Mouse (Mus musculus): ENCODE measurements around the gene Fbxl17. TPM values are rescaled to one million over a fixed set of nuclear protein-coding genes. Genes with fewer than 3 reads are reported as not detected.
A peak's percentile ranks its signal among the peaks of the same experiment; 100 is the strongest.

Fbxl17 gene
- total RNA-seq, 2 experiments from 2014 or later, result 59.0 to 66.2 TPM

DNA sequence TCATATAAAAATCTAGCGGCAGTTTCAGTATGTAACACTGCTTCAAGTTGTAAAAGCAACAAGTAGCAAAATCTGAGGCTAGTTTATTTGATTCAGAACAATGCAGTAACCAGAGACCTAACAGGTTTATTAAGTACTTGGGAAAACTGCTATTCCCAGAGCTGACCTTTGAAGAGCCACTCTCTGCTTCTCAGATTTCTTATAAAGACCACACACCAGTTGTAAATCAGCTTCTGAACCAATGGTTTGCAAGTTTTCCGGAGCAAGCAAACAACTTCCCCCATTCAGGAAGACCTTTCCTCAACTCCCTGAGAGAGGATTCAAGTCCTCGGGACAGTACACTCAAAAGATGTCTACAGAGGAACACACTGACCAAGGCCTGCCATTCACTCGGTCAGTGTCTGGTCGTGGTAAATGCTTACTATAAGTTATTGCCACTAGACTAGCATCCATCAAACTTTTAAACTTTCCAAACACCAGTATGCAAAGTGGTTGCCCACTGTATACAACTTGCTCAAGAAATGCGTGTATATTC lies 1.6 kb downstream of the Fbxl17 start:
- H3K27ac ChIP-seq, result peak overlapping the region; percentile 63
- intact Hi-C loops (cut with DNase I), result loop anchor here (5.0 kb wide), 1 partner anchor 829 kb away; no protein-coding TSS in a partner anchor
- TF ChIP-seq CTCF (IDR thresholded peaks at IDR 0.05), result no peak
- DNase-seq (ENCODE audit: extremely low spot score in 1 of 2, low spot score in 2 of 2), result no peak
- H3K4me3 ChIP-seq, result peak overlapping the region; percentile 68

DNA sequence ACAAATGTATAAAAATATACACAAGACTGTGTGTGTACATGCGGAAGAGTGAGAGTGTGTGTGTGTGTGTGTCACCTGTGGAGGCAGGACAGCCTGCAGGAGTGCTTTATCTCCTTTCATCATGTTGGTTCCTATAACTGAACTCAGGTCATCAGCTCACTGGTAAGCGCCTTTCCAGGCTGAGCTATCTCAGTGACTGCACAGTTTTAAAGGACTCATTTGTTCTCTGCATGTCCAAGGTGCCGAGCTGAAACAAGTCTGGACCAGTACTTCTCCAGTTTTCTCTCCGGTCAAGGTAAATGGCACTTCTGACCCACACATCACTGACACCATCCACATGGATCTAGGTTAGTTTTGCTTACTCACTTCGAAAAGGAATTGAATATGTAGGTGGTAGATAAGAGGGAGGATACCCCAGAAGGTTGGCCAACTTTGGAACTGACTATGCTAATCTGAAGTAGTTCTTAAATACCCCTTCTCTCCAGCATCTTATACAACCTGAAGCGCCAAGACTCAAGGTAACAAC lies 2.5 kb downstream of the Fbxl17 start:
- no peak for TF ChIP-seq CTCF (IDR thresholded peaks at IDR 0.05)
- Histone ChIP-seq H3K27ac (no peak overlapping the region), H3K4me3 (no peak overlapping the region)
- intact Hi-C loops (cut with DNase I), result loop anchor here (5.0 kb wide), 1 partner anchor 830 kb away; no protein-coding TSS in a partner anchor
- no peak for DNase-seq (ENCODE audit: extremely low spot score in 1 of 2, low spot score in 2 of 2)

DNA sequence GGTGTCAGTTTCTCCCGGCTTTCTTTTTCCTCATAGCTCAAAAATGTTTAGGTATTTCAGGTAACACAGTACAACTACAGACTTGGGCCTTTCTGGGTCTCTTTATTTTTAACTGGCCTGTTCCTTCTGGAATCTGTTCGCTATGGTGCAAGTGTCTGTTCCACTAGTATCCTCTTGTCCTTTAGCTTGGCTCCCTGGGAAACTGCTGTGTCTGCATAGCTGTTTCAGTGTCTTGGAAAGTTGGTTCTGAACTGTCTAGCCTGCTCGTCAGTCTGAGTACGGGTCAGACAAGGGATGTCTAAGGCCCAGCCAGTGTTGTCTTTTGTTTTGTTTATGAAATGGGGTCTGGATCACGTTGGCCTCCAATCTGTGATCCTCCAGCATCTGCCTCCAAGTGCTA lies 3.7 kb downstream of the Fbxl17 start:
- TF ChIP-seq CTCF (IDR thresholded peaks at IDR 0.05), result no peak
- DNase-seq (ENCODE audit: extremely low spot score in 1 of 2, low spot score in 2 of 2), result no peak
- no peak overlapping the region for H3K4me3 ChIP-seq
- intact Hi-C loops (cut with DNase I), result loop anchor here (5.0 kb wide), 1 partner anchor 831 kb away; no protein-coding TSS in a partner anchor
- no peak overlapping the region for H3K27ac ChIP-seq

DNA sequence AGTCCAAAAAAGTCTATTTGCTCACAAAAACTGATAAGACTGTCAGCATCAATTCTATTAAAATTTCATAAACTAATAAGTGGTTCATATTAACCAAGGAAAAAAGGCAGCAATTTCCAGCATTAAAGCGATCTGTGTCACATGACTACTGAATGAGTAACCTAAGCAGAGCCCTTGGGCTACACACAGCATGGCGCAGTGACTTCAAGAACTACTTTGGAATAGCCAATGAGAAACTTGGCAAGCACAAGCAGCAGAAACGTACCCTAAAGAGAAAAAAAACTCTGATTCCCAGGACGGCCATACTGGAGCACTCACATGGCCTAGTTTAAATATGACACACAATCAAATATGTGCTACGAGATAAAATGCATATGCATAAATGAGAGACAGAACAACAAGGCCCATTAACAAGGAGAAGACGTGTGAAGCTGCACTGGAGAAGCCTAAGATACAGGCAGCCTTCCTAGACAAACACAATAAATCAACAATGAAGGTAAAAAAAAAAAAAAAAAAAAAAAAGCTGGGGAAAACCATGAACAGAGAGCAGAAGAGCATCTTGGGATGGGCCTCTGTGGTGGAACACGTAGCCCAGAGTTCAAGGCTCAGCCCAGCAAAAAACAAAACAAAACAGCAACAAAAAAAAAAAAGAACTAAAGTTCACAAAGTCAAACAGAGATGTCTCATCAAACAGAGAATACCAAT lies 5.8 kb downstream of the Fbxl17 start:
- Histone ChIP-seq H3K27ac (no peak overlapping the region), H3K4me3 (no peak overlapping the region)
- TF ChIP-seq CTCF (IDR thresholded peaks at IDR 0.05), result no peak
- intact Hi-C loops (cut with DNase I), result loop anchor here (2.0 kb wide), 1 partner anchor 59 kb away; no protein-coding TSS in a partner anchor
- no peak for DNase-seq (ENCODE audit: extremely low spot score in 1 of 2, low spot score in 2 of 2)

DNA sequence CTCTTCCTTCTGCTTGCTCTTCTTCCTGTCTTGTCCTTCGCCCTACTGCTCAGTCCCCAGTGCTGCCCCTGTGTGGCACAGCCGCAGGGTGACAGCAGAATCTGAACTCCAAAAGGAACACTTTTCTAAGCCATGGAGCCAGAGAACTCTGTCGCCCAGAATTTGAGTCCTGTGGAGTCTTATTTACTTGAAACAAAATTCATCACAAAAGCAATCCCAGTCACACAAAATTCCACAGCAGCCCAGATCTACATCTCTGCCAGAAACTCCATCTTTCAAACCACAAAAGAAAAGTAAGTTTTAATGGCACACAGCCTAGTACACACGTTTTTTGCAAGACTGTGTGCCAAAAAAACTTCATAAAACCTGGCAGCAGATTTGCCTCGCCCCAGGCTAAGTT lies 6.5 kb downstream of the Fbxl17 start:
- intact Hi-C loops (cut with DNase I), result no loop called here
- Histone ChIP-seq H3K27ac (no peak overlapping the region; the same call in 1 of the 2 replicates), H3K4me3 (no peak overlapping the region; the same call in 1 of the 2 replicates)
- DNase-seq (ENCODE audit: extremely low spot score in 1 of 2, low spot score in 2 of 2), result no peak
- TF ChIP-seq CTCF (IDR thresholded peaks at IDR 0.05), result peak; percentile 61

DNA sequence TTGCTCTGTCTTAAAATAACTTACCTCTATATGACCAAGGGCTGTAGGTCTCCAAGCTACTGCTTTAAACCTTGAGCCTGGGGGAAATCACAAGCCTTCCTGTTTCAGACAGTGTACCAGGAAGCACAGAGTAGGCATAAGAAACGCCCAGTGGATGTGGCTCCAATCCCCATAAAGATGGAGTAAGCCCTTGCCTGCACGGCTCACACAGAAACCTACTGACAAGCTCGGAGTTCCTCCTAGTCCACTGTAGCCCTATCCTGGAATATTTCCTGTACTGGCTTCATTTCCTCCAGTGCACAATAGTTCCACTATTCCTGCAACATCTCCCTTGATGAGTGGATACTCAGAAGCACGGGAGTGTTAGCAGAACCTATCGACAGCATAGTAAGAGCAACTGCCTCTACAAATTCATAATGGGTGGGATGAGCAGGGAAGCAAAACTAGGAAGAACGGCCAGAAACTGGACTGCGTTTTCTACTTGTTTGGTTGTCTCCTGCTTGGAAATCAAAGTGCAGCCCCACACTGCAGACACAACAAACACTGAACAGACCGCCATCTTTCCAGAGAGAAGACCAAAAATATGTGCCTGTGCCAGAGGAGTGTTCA lies 7.0 kb downstream of the Fbxl17 start:
- no peak for TF ChIP-seq CTCF (IDR thresholded peaks at IDR 0.05)
- intact Hi-C loops (cut with DNase I), result no loop called here
- no peak overlapping the region; the same call in 1 of the 2 replicates for H3K4me3 ChIP-seq
- DNase-seq (ENCODE audit: extremely low spot score in 1 of 2, low spot score in 2 of 2), result no peak
- no peak overlapping the region; the same call in 1 of the 2 replicates for H3K27ac ChIP-seq

DNA sequence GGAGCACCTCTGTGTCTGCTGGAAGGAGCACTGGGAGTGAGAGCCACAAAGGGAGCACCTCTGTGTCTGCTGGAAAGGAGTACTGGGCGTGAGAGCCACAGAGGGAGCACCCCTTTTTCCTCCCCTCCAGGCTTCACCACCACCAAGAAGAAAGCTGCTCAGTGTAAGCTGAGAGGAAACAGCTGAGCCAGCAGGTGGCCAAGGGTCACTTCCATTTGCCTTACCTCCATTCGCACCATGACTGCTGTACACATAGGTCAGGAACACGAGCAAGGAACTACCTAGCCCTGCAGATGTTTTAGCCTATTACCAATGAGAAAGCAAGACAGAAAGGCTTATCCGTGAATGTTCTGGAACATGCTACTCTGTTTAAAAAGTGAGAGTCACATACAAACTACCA lies 10.3 kb downstream of the Fbxl17 start:
- intact Hi-C loops (cut with DNase I), result no loop called here
- Histone ChIP-seq H3K27ac (no peak overlapping the region), H3K4me3 (no peak overlapping the region)
- no peak for DNase-seq (ENCODE audit: extremely low spot score in 1 of 2, low spot score in 2 of 2)
- TF ChIP-seq CTCF (IDR thresholded peaks at IDR 0.05), result no peak

DNA sequence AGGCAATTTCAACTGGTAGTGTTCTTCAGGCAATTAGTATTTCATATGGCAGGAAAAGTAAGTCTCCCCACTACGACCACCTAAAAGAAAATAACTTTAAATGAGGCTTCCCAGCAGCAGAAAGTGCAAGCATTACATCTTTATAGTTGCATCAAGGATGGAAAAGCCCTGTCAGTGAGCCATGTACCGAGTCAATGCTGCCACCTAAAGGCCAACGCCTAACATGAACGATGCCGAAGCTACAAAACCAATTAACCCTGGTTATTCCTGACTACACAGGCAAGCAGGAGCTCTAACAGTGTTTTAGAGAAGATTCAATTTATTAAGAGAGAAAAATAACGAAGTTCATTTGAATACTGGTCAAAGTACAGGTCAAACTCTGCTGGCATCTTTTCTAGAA lies 32.0 kb downstream of the Fbxl17 start:
- Histone ChIP-seq H3K27ac (no peak overlapping the region), H3K4me3 (no peak overlapping the region)
- intact Hi-C loops (cut with DNase I), result loop anchor here (2.0 to 10.0 kb wide), 3 partner anchors 31 to 583 kb away; partner anchors contain the start of gene Efna5
- peak; percentile 84 for TF ChIP-seq CTCF (IDR thresholded peaks at IDR 0.05)
- peak; percentile 61 to 66 for DNase-seq (ENCODE audit: extremely low spot score in 1 of 2, low spot score in 2 of 2)

DNA sequence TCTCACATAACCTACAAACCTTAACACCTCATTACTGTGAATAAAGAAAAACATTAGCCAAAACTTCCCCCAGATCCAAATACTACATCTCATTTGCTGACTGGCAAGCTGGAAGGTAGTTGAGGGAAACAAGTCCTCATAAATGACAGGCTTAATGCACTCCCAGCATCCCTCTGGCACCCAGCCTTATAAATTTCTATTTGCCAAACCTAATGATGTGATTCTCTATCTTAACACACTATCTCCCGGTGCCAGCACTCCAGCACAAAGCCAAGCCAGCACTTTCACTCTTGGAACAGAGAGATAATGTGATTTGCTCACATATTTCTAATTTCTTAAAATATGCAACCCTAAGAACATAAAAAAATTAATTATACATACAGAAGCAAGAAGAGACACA lies 34.6 kb downstream of the Fbxl17 start:
- no peak overlapping the region for H3K4me3 ChIP-seq
- intact Hi-C loops (cut with DNase I), result loop anchor here (10.0 kb wide), 1 partner anchor 580 kb away; the partner anchor contains the start of gene Efna5
- no peak overlapping the region for H3K27ac ChIP-seq
- no peak for DNase-seq (ENCODE audit: extremely low spot score in 1 of 2, low spot score in 2 of 2)
- no peak for TF ChIP-seq CTCF (IDR thresholded peaks at IDR 0.05)

DNA sequence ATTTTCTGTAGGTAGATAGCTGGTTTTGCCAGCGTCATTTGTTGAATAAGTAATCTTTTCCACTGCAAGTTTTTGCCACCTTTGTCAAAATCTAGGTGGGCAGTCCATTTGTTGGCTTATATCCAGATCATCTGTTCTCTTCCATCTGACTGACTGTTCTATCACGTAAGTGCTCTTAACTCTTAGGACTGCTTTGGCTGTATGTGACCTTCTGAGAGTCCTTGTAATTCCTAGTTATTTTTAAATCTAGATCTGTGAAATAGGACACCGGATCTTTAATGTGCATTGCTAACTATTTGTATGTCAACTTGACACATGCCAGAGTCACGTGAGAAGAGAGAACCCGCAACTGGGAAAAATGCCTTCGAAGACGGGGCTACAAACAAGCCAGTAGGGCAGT lies 37.3 kb downstream of the Fbxl17 start:
- Histone ChIP-seq H3K4me3 (no peak overlapping the region), H3K27ac (no peak overlapping the region)
- intact Hi-C loops (cut with DNase I), result loop anchor here (2.0 to 10.0 kb wide), 2 partner anchors 142 to 578 kb away; partner anchors contain the start of gene Efna5
- no peak for DNase-seq (ENCODE audit: extremely low spot score in 1 of 2, low spot score in 2 of 2)
- TF ChIP-seq CTCF (IDR thresholded peaks at IDR 0.05), result no peak

DNA sequence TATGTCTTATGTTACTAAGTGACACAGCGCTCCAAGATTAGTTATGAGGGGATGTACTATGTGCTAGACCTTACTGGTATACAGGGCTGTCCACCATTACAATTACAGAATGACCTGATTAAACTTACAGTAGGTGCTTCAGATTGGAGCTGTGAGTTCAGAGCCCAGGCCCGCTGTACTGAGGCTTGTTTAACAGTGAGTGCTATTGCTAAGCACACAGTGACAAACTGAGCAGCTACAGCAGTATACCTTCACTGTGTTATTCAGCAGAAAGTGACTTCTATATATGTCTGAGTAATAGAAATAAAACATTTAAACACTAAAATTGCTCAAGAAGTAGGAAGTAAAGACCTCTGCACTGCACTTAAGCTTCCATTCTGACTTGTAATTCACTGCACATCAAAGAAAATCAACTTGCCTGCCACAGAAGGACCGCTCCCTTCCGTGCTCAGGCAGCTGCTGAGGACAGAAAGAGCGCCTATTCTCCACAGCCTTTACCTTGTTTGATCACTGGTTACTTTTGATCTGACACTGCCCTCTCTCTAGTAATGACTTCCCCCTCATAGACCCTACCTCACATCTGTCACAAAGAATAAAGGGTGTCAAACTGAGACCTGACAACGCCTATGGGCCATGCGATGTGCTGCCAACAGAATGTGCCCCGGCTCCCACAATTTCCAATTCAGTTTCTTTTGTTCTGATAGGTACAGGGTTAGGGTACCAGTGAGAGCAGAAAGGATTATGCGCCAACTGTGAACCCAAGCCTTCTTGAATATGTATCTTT lies 39.9 kb downstream of the Fbxl17 start:
- H3K27ac ChIP-seq, result no peak overlapping the region
- no peak for DNase-seq (ENCODE audit: extremely low spot score in 1 of 2, low spot score in 2 of 2)

More for the DNA sequence above, 39.9 kb downstream of the Fbxl17 start:
- intact Hi-C loops (cut with DNase I), result loop anchor here (10.0 kb wide), 1 partner anchor 575 kb away; the partner anchor contains the start of gene Efna5
- TF ChIP-seq CTCF (IDR thresholded peaks at IDR 0.05), result no peak
- H3K4me3 ChIP-seq, result no peak overlapping the region

Measured in left cerebral cortex, adult 2 months (tissue).